Mouse (Mus musculus) neutrophil, adult 65 days (primary cell): ENCODE data around the gene Hrk. TPM values are rescaled to one million over a fixed set of nuclear protein-coding genes. Genes with fewer than 3 reads are reported as not detected.

Experiments
- total RNA-seq: library from RNA; stranded (reverse); gene quantifications from 2 replicates; pipeline ENCODE4 v1.2.4, GENCODE M21; 2023

Hrk gene
- not detected in 2 replicates for total RNA-seq

GRCm38 (mm10) chr5:118164581-118164980 lies at the start of gene Hrk:
TSS of gene Hrk (plus strand) at chr5:118164648.

GRCm38 (mm10) chr5:118154839-118155564 lies 9.4 kb upstream of the Hrk start, which contains the start of gene Fbxw8:
TSS of gene Fbxw8 (minus strand) at chr5:118155464.

Other genes with a start within 250 kb of the Hrk start
- gene Fbxo21, start 187.9 kb upstream of the Hrk start, total RNA-seq: 3.5 and 5.9 TPM in 2 replicates
- 11.7 and 20.1 TPM in 2 replicates for gene Tesc, start 136.9 kb upstream of the Hrk start, total RNA-seq
- gene Fbxw8, start 9.2 kb upstream of the Hrk start, total RNA-seq: 13.0 and 20.9 TPM in 2 replicates
- 0.63 TPM in 1 of 2 replicates, not detected in the other for gene Rnft2, start 80.5 kb downstream of the Hrk start, total RNA-seq
- 8.3 and 8.6 TPM in 2 replicates for gene 2410131K14Rik, start 80.6 kb downstream of the Hrk start, total RNA-seq